Mouse (Mus musculus): ENCODE results near the gene Rxfp2. TPM values are rescaled to one million over a fixed set of nuclear protein-coding genes. Genes with fewer than 3 reads are reported as not detected.

Rxfp2 gene
- polyA plus RNA-seq, 1 experiment from 2014 or later = 0.68 TPM

DNA sequence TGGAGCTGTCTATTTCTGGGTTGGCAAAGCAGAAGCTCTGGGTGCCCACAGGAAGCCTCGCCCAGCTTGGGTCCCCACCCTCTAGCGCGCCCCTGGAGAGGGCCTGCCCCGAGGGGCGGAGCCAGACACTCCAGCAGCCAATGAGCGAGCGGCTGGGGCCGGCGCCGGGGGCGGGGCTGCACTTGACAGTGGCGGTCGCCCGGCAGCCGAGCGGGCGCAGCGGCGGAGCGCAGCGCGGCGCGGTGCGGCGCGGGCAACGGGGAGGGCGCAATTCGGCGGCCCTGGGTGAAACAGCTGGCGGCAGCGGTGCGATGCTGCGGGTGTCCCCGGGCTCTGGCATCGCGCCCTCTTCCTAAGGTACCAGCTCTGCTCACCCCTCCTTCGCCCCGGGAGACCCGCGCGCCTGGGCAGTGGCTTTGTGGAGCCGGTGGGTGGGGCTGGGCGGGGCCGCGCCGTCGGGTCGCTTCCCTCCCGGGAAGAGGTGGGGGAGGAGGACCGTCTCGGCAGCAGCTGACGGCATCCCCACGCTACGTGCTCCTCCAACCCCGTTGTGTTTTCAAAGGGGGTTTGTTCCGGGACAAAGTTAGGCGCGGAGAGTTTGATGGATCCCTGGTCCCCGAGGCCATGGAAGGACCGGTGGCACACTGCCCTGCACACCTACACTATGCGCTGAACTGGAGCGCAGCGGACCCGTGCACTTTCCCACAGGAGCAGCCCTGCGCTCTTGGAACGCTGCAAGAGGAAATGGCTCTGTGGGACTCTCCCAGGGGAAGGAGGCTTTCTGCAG is 100.2 kb downstream of the Rxfp2 start, which contains the start of gene Fry:
TSS of gene Fry (plus strand) at position 191 of the 787 bp plus-strand sequence.
- Histone ChIP-seq H3K4me2 (peak within 1 kb of the TSS; percentile 82), H3K36me3 (ENCODE audit: insufficient read depth) (no peaks in the 10 kb centered on the region), H3K9me3 (ENCODE audit: low read depth, low read length) (peaks cover 3% of the 10 kb centered on the region; the same call in 1 of the 2 replicates), H3K27ac (ENCODE audit: low read depth) (no peak within 1 kb of the TSS), H3K4me1 (ENCODE audit: insufficient read depth) (peaks cover 7% of the 10 kb centered on the region; the same call in 1 of the 2 replicates), H3K4me3 (ENCODE audit: low read depth, low read length) (peak within 1 kb of the TSS; percentile 62), H3K9ac (peak within 1 kb of the TSS; percentile 40), H3K27me3 (ENCODE audit: insufficient read depth, low read length) (0 out of 2 replicates have a peak, but pooled peaks cover 4% of the 10 kb centered on the region)
- DNase-seq (peak; percentile 93), ATAC-seq (ENCODE audit: insufficient read depth) (peak; percentile 99)
- no peak for TF ChIP-seq CTCF (IDR thresholded peaks at IDR 0.05; ENCODE audit: low read depth)
- under 1% methylated on average over 66 of the region's 68 CpGs for WGBS

GRCm38 (mm10) chr5:150120676-150121075 is 102.2 kb downstream of the Rxfp2 start:
- Histone ChIP-seq H3K9ac (no peak overlapping the region), H3K4me3 (ENCODE audit: low read depth, low read length) (no peak overlapping the region), H3K27me3 (ENCODE audit: insufficient read depth, low read length) (0 out of 2 replicates have a peak, but pooled peaks cover 4% of the 10 kb centered on the region), H3K9me3 (ENCODE audit: low read depth, low read length) (peaks cover 3% of the 10 kb centered on the region; the same call in 1 of the 2 replicates), H3K4me1 (ENCODE audit: insufficient read depth) (peaks cover 2% of the 10 kb centered on the region; the same call in 1 of the 2 replicates), H3K36me3 (ENCODE audit: insufficient read depth) (no peaks in the 10 kb centered on the region), H3K27ac (ENCODE audit: low read depth) (no peak overlapping the region), H3K4me2 (no peak overlapping the region)
- 83% methylated on average over 8 of the region's 8 CpGs for WGBS
- ATAC-seq (ENCODE audit: insufficient read depth) = no peak
- DNase-seq = no peak
- TF ChIP-seq CTCF (IDR thresholded peaks at IDR 0.05; ENCODE audit: low read depth) = no peak

DNA sequence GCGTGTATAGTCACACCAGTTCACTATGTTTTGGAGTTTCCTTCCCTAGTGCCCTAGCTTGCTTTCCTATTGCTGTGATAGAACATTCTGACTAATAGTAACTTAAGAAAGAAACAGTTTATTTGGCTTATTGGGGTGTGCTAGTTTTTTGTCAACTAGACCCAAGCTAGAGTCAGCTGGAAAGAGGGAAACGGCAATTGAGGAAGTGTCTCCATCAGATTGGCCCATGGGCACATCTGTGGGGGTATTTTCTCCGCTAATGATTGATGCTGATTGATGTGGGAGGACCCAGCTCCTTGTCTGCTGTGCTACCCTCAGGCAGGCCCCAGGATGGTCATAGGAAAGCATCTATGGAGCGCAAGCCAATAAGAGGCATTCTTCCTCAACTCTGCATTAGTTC is 103.6 kb downstream of the Rxfp2 start:
- no peak for ATAC-seq (ENCODE audit: insufficient read depth)
- 82% methylated on average over 4 of the region's 4 CpGs for WGBS
- Histone ChIP-seq H3K9me3 (ENCODE audit: low read depth, low read length) (no peaks in the 10 kb centered on the region), H3K27ac (ENCODE audit: low read depth) (no peak overlapping the region), H3K27me3 (ENCODE audit: insufficient read depth, low read length) (0 out of 2 replicates have a peak, but pooled peaks cover 4% of the 10 kb centered on the region), H3K4me2 (no peak overlapping the region), H3K36me3 (ENCODE audit: insufficient read depth) (no peaks in the 10 kb centered on the region), H3K9ac (no peak overlapping the region), H3K4me1 (ENCODE audit: insufficient read depth) (no peaks in the 10 kb centered on the region), H3K4me3 (ENCODE audit: low read depth, low read length) (no peak overlapping the region)
- DNase-seq = no peak
- no peak for TF ChIP-seq CTCF (IDR thresholded peaks at IDR 0.05; ENCODE audit: low read depth)

DNA sequence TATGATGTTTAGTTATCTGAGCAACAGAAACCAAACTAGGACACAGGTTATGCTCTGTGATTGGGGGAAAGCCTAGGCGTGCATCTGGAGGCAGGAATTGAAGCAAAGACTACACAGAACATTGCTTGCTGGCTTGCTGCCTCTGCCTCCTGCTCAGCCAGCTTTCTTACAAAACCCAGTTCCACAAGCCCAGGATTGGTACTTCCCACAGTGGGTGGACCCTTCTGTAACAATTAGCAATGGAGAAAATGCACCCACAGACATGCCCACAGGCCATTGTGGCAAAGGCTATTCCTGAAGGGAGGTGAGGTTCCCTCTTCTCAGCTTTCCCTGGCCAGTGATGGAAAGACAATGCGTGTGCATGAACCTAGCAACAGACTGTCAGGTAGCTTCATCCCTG is 104.1 kb downstream of the Rxfp2 start:
- no peaks in the 10 kb centered on the region for H3K9me3 ChIP-seq (ENCODE audit: low read depth, low read length)
- H3K36me3 ChIP-seq (ENCODE audit: insufficient read depth) = no peaks in the 10 kb centered on the region
- DNase-seq = no peak
- no peak overlapping the region for H3K4me2 ChIP-seq
- no peak for TF ChIP-seq CTCF (IDR thresholded peaks at IDR 0.05; ENCODE audit: low read depth)
- 0 out of 2 replicates have a peak, but pooled peaks cover 4% of the 10 kb centered on the region for H3K27me3 ChIP-seq (ENCODE audit: insufficient read depth, low read length)
- no peak overlapping the region for H3K27ac ChIP-seq (ENCODE audit: low read depth)
- H3K4me1 ChIP-seq (ENCODE audit: insufficient read depth) = no peaks in the 10 kb centered on the region
- H3K9ac ChIP-seq = no peak overlapping the region
- H3K4me3 ChIP-seq (ENCODE audit: low read depth, low read length) = no peak overlapping the region
- WGBS = 84% methylated on average over 2 of the region's 2 CpGs
- ATAC-seq (ENCODE audit: insufficient read depth) = no peak

DNA sequence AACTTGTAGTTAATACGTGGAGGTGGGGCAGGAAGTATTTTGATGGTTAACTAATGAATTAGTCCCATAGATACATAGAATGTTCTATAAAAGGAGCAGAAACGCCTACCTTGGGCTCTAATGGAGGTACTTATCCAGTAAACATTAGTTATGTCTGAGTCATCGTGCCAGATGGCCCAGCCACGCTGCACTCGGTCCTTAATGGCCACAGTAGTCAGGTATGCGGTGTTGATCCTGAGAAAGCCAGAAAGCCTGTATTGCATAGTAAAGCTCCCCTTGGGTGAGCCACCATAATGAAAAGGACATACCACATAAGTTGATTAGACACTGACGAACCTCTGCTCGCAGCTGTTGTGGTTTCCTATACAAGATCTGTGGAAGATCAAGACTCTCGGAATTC is 107.4 kb downstream of the Rxfp2 start:
- no peak overlapping the region for H3K9ac ChIP-seq
- no peaks in the 10 kb centered on the region for H3K4me1 ChIP-seq (ENCODE audit: insufficient read depth)
- no peak overlapping the region for H3K4me3 ChIP-seq (ENCODE audit: low read depth, low read length)
- H3K36me3 ChIP-seq (ENCODE audit: insufficient read depth) = no peaks in the 10 kb centered on the region
- DNase-seq = no peak
- no peak overlapping the region for H3K27ac ChIP-seq (ENCODE audit: low read depth)
- no peaks in the 10 kb centered on the region for H3K27me3 ChIP-seq (ENCODE audit: insufficient read depth, low read length)
- no peak for TF ChIP-seq CTCF (IDR thresholded peaks at IDR 0.05; ENCODE audit: low read depth)
- WGBS = 80% methylated on average over 9 of the region's 9 CpGs
- no peak for ATAC-seq (ENCODE audit: insufficient read depth)
- no peak overlapping the region for H3K4me2 ChIP-seq
- no peaks in the 10 kb centered on the region for H3K9me3 ChIP-seq (ENCODE audit: low read depth, low read length)

GRCm38 (mm10) chr5:150128432-150128831 is 110.0 kb downstream of the Rxfp2 start:
- Histone ChIP-seq H3K9me3 (ENCODE audit: low read depth, low read length) (no peaks in the 10 kb centered on the region), H3K4me3 (ENCODE audit: low read depth, low read length) (no peak overlapping the region), H3K4me1 (ENCODE audit: insufficient read depth) (no peaks in the 10 kb centered on the region), H3K9ac (no peak overlapping the region), H3K27me3 (ENCODE audit: insufficient read depth, low read length) (no peaks in the 10 kb centered on the region), H3K27ac (ENCODE audit: low read depth) (no peak overlapping the region), H3K4me2 (no peak overlapping the region), H3K36me3 (ENCODE audit: insufficient read depth) (no peaks in the 10 kb centered on the region)
- no peak for ATAC-seq (ENCODE audit: insufficient read depth)
- no peak for DNase-seq
- 79% methylated on average over 8 of the region's 8 CpGs for WGBS
- no peak for TF ChIP-seq CTCF (IDR thresholded peaks at IDR 0.05; ENCODE audit: low read depth)

DNA sequence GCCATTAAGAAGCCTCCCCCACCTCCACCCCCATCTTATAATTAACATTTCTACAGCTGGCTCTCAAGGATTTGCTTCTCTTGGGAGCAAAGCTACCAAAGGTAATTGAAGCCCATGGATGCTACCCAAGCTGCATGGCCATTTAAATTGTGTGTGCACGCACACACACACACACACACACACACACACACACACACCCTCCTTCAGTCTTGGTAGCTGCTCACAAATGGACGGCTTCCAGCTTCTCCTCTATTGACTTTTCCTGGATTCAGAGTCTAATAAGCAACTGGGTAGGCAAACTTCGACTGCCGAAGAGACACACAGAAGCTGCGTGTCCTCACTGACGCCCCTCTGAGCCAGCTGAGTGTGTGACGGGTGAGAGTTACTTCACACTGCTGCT is 111.7 kb downstream of the Rxfp2 start:
- no peak overlapping the region for H3K4me2 ChIP-seq
- no peaks in the 10 kb centered on the region for H3K9me3 ChIP-seq (ENCODE audit: low read depth, low read length)
- H3K4me1 ChIP-seq (ENCODE audit: insufficient read depth) = no peaks in the 10 kb centered on the region
- no peak overlapping the region for H3K27ac ChIP-seq (ENCODE audit: low read depth)
- H3K9ac ChIP-seq = no peak overlapping the region
- ATAC-seq (ENCODE audit: insufficient read depth) (no peak), DNase-seq (no peak)
- no peak overlapping the region for H3K4me3 ChIP-seq (ENCODE audit: low read depth, low read length)
- no peaks in the 10 kb centered on the region for H3K36me3 ChIP-seq (ENCODE audit: insufficient read depth)
- WGBS = 59% methylated on average over 7 of the region's 7 CpGs
- H3K27me3 ChIP-seq (ENCODE audit: insufficient read depth, low read length) = no peaks in the 10 kb centered on the region
- no peak for TF ChIP-seq CTCF (IDR thresholded peaks at IDR 0.05; ENCODE audit: low read depth)
